Mouse (Mus musculus) heart, adult 2 months (tissue): ENCODE results near the gene Cep89. TPM values are rescaled to one million over a fixed set of nuclear protein-coding genes. Genes with fewer than 3 reads are reported as not detected.

ENCODE experiments used
- DNase-seq, 2 experiments: peaks; one replicate each; pipeline ENCODE4 v3.0.0; 2021
- H3K27ac ChIP-seq: fragments of 200-600 bp; 2 replicates; pipeline ENCODE4 v1.8.1; 2022
- H3K27me3 ChIP-seq: fragments of 200-500 bp; 2 replicates; pipeline ENCODE4 v1.6.1; 2012; ENCODE audit warnings: mild to moderate bottlenecking, low read length, inconsistent platforms, mixed read lengths; ENCODE audit not compliant: control insufficient read depth, insufficient read depth
- H3K36me3 ChIP-seq: fragments of 200-500 bp; 2 replicates; pipeline ENCODE4 v1.6.1; 2012; ENCODE audit warnings: low read length, inconsistent platforms; ENCODE audit not compliant: control insufficient read depth, insufficient read depth
- H3K4me1 ChIP-seq: fragments of 200-500 bp; 2 replicates; pipeline ENCODE4 v1.6.1; 2011; ENCODE audit warnings: low read length; ENCODE audit not compliant: control insufficient read depth, insufficient read depth
- H3K4me3 ChIP-seq: fragments of 200-600 bp; 2 replicates; pipeline ENCODE4 v1.8.1; 2022
- H3K79me2 ChIP-seq: fragments of 200-500 bp; replicated peaks from 2 replicates; pipeline ENCODE4 v1.6.1; 2012; ENCODE audit warnings: mild to moderate bottlenecking, inconsistent platforms, low read length, moderate library complexity, mixed read lengths; ENCODE audit not compliant: control insufficient read depth, insufficient read depth
- H3K9ac ChIP-seq: fragments of 200-500 bp; 2 replicates; pipeline ENCODE4 v1.6.1; 2012; ENCODE audit warnings: low read depth, mild to moderate bottlenecking, control low read depth, inconsistent platforms, low read length, mixed read lengths
- CTCF ChIP-seq: fragments of 200-600 bp; IDR thresholded peaks from 2 replicates; pipeline ENCODE4 v1.8.1; 2022; ENCODE audit warnings: antibody characterized with exemption, mild to moderate bottlenecking, moderate library complexity
- EP300 ChIP-seq: fragments of 200-500 bp; IDR thresholded peaks from 2 replicates; pipeline ENCODE4 v1.6.1; 2011; ENCODE audit warnings: low read depth, low read length, control low read depth; ENCODE audit not compliant: insufficient read depth
- POLR2A ChIP-seq: fragments of 200-500 bp; IDR thresholded peaks from 2 replicates; pipeline ENCODE4 v1.6.1; 2011; ENCODE audit warnings: mild to moderate bottlenecking, low read depth, low read length, control low read depth; ENCODE audit not compliant: insufficient read depth
- WGBS: fragments of 180-500 bp; shearing (Covaris S2); methylation state at CpG from one replicate; pipeline ENCODE4 v1.1.7; 2018; 5-methylcytosine and 5-hydroxymethylcytosine counted together
- intact Hi-C: fragments of 180-260 bp; cut with DNase I; formaldehyde crosslinking; loops from one replicate; pipeline ENCODE4 v1.15.1; 2025
- polyA plus RNA-seq: library from polyadenylated mRNA; depleted of rRNA; stranded (reverse); fragments of >200 nt; gene quantifications from 2 replicates; pipeline ENCODE4 v1.2.3, GENCODE M21; 2012; rRNA removed
- total RNA-seq, 2 experiments: library from RNA; stranded (reverse); gene quantifications; 2 replicates each; pipeline ENCODE4 v1.2.3; 2021

Gene Cep89
- total and polyA plus RNA-seq, 3 experiments, result 12.6 to 17.4 (median 13.9) TPM

DNA sequence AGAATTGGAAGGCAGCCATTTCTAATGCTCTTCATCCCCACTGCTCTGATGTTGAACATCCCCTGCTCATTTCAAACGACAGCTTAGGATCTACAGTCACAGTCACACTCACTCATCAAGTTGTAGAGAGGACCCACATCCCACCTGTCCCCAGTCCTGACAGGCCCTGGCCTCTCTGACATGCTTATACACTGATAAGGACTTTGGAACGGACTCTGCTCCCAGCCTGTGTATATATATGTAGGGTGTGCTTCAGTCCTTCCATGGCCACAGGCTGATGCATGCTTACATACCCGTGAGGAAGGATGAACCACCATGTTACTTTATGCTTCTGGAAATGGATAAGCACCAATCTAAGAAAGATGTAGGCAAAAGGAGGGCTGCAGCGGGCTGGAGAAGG is 64.1 kb downstream of the Cep89 start:
- intact Hi-C loops, result no loop called here
- DNase-seq, result no peak
- 60% methylated on average over 4 of the region's 4 CpGs for WGBS

GRCm38 (mm10) chr7:35465027-35465426 is 68.2 kb downstream of the Cep89 start:
- TF ChIP-seq EP300 (no peak), POLR2A (no peak), CTCF (no peak)

More for the DNA sequence above, 64.1 kb downstream of the Cep89 start:
- no peaks in the 10 kb centered on the region for H3K36me3 ChIP-seq
- H3K4me1 ChIP-seq, result no peaks in the 10 kb centered on the region
- TF ChIP-seq EP300 (no peak), CTCF (no peak), POLR2A (no peak)
- no peak overlapping the region for H3K9ac ChIP-seq
- H3K27ac ChIP-seq, result no peak overlapping the region
- no peaks in the 10 kb centered on the region for H3K79me2 ChIP-seq
- no peaks in the 10 kb centered on the region for H3K27me3 ChIP-seq
- H3K4me3 ChIP-seq, result no peak overlapping the region

DNA sequence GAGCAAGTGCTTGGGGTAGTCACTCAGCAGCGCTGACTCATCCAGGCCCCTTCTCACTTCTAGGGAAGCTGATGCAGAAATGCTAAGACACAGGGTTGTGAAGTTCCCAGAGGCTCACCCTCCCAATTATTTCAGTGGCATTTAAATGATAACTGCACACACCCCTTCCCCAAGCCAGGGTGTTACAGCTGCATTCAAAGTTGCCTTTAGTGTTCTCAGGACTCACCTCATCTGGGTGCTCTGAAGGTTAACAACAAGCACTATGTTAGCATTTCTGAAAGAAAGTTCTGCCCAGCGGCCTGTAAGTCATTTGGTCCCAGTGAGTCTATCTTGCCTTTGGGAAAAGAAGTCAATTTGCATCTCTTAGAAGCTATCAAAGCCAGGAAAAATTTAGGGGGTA is 71.0 kb downstream of the Cep89 start:
- intact Hi-C loops, result no loop called here
- H3K9ac ChIP-seq, result no peak overlapping the region
- H3K4me3 ChIP-seq, result no peak overlapping the region
- H3K79me2 ChIP-seq, result no peaks in the 10 kb centered on the region
- H3K4me1 ChIP-seq, result no peaks in the 10 kb centered on the region
- H3K36me3 ChIP-seq, result no peaks in the 10 kb centered on the region
- no peak for DNase-seq
- H3K27me3 ChIP-seq, result no peaks in the 10 kb centered on the region
- no peak overlapping the region for H3K27ac ChIP-seq
- TF ChIP-seq POLR2A (no peak), EP300 (no peak), CTCF (no peak)
- 72% methylated on average over 2 of the region's 2 CpGs for WGBS

More at GRCm38 (mm10) chr7:35465027-35465426, 68.2 kb downstream of the Cep89 start:
- no peak overlapping the region for H3K9ac ChIP-seq
- 84% methylated on average over 5 of the region's 5 CpGs for WGBS
- intact Hi-C loops, result no loop called here
- no peak overlapping the region for H3K27ac ChIP-seq
- no peaks in the 10 kb centered on the region for H3K79me2 ChIP-seq
- no peaks in the 10 kb centered on the region for H3K4me1 ChIP-seq
- no peaks in the 10 kb centered on the region for H3K36me3 ChIP-seq
- no peak overlapping the region for H3K4me3 ChIP-seq
- H3K27me3 ChIP-seq, result no peaks in the 10 kb centered on the region
- no peak for DNase-seq

DNA sequence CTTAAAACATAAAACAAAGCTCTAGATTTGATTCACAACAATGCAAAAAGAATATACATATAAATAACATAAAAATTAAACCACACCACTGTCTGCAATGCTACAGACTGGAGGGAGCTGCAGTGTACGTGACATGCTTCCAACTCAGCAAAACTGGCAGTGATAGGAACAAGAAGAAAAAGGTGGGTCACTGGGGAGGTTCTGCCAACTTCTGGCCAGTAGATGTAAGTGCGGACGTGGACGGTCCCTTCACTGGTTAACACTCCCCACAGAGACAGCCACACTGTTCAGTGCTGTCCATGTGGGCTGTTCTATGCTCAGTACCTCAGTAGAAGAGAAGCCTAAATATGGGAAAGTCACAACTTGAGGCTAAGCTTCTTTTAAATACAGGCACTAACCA is 74.0 kb downstream of the Cep89 start:
- no peak overlapping the region for H3K9ac ChIP-seq

GRCm38 (mm10) chr7:35476457-35476856 is 79.6 kb downstream of the Cep89 start:
- 67% methylated on average over 2 of the region's 2 CpGs for WGBS
- DNase-seq, result no peak
- no peaks in the 10 kb centered on the region for H3K36me3 ChIP-seq
- H3K27ac ChIP-seq, result no peak overlapping the region
- H3K27me3 ChIP-seq, result no peaks in the 10 kb centered on the region
- H3K4me1 ChIP-seq, result no peaks in the 10 kb centered on the region
- no peak overlapping the region for H3K4me3 ChIP-seq
- TF ChIP-seq POLR2A (no peak), EP300 (no peak), CTCF (no peak)
- no peak overlapping the region for H3K9ac ChIP-seq
- intact Hi-C loops, result no loop called here
- H3K79me2 ChIP-seq, result no peaks in the 10 kb centered on the region

More for the DNA sequence above, 74.0 kb downstream of the Cep89 start:
- intact Hi-C loops, result no loop called here
- H3K27ac ChIP-seq, result no peak overlapping the region
- TF ChIP-seq EP300 (no peak), CTCF (no peak), POLR2A (no peak)
- no peak overlapping the region for H3K4me3 ChIP-seq
- no peaks in the 10 kb centered on the region for H3K36me3 ChIP-seq
- H3K4me1 ChIP-seq, result no peaks in the 10 kb centered on the region
- no peak for DNase-seq
- H3K27me3 ChIP-seq, result no peaks in the 10 kb centered on the region
- WGBS, result 44% methylated on average over 4 of the region's 4 CpGs
- no peaks in the 10 kb centered on the region for H3K79me2 ChIP-seq

GRCm38 (mm10) chr7:35485126-35485525 is 88.3 kb downstream of the Cep89 start:
- Histone ChIP-seq H3K27me3 (no peaks in the 10 kb centered on the region), H3K79me2 (no peaks in the 10 kb centered on the region), H3K9ac (no peak overlapping the region), H3K27ac (no peak overlapping the region), H3K4me1 (no peaks in the 10 kb centered on the region; the same call in 1 of the 2 replicates), H3K4me3 (no peak overlapping the region), H3K36me3 (no peaks in the 10 kb centered on the region)
- TF ChIP-seq POLR2A (no peak), CTCF (no peak), EP300 (no peak)
- intact Hi-C loops, result no loop called here
- WGBS, result 40% methylated on average over 2 of the region's 2 CpGs
- DNase-seq, result no peak

GRCm38 (mm10) chr7:35486553-35486952 is 89.7 kb downstream of the Cep89 start:
- 73% methylated on average over 8 of the region's 8 CpGs for WGBS
- Histone ChIP-seq H3K79me2 (no peaks in the 10 kb centered on the region), H3K36me3 (no peaks in the 10 kb centered on the region), H3K4me3 (no peak overlapping the region), H3K4me1 (no peaks in the 10 kb centered on the region; the same call in 1 of the 2 replicates), H3K27ac (no peak overlapping the region), H3K27me3 (no peaks in the 10 kb centered on the region), H3K9ac (no peak overlapping the region)
- no peak for TF ChIP-seq EP300
- TF ChIP-seq POLR2A, result no peak
- TF ChIP-seq CTCF, result no peak
- DNase-seq, result no peak
- intact Hi-C loops, result no loop called here

Other genes with a start within 250 kb of the Cep89 start
- under 1 TPM; 0.60 to 0.77 TPM for gene Slc7a10, start 210.7 kb upstream of the Cep89 start, total RNA-seq
- gene Slc7a10, start 210.7 kb upstream of the Cep89 start, polyA plus RNA-seq, result 1.5 and 2.9 TPM in 2 replicates
- gene Lrp3, start 181.5 kb upstream of the Cep89 start, total RNA-seq, result 1 to 10 TPM; 6.7 to 7.4 TPM
- gene Lrp3, start 181.5 kb upstream of the Cep89 start, polyA plus RNA-seq, result 9.4 and 10.7 TPM in 2 replicates
- 10 to 100 TPM; 11.6 to 12.5 TPM for gene Gpatch1, start 78.6 kb upstream of the Cep89 start, total RNA-seq
- gene Gpatch1, start 78.6 kb upstream of the Cep89 start, polyA plus RNA-seq, result 3.9 and 5.3 TPM in 2 replicates
- 1 to 10 TPM; 3.1 to 4.2 TPM for gene Rhpn2, start 62.9 kb upstream of the Cep89 start, total RNA-seq
- 3.0 and 4.3 TPM in 2 replicates for gene Rhpn2, start 62.9 kb upstream of the Cep89 start, polyA plus RNA-seq
- 1 to 10 TPM; 1.9 to 2.3 TPM for gene Faap24, start 199 bp upstream of the Cep89 start, total RNA-seq
- 1.2 and 1.4 TPM in 2 replicates for gene Faap24, start 199 bp upstream of the Cep89 start, polyA plus RNA-seq
- not detected for gene Slc7a9, start 51.8 kb downstream of the Cep89 start, total RNA-seq
- gene Slc7a9, start 51.8 kb downstream of the Cep89 start, polyA plus RNA-seq, result not detected in 2 replicates
- under 1 TPM in 1 of 2 experiments, not detected in 1; 0.27 TPM for gene Tdrd12, start 140.7 kb downstream of the Cep89 start, total RNA-seq
- not detected in 2 replicates for gene Tdrd12, start 140.7 kb downstream of the Cep89 start, polyA plus RNA-seq
- 10 to 100 TPM; 63.9 to 73.5 TPM for gene Nudt19, start 159.3 kb downstream of the Cep89 start, total RNA-seq
- gene Nudt19, start 159.3 kb downstream of the Cep89 start, polyA plus RNA-seq, result 44.1 and 59.6 TPM in 2 replicates
- under 1 TPM; 0.05 TPM for gene Rgs9bp, start 188.5 kb downstream of the Cep89 start, total RNA-seq
- gene Rgs9bp, start 188.5 kb downstream of the Cep89 start, polyA plus RNA-seq, result 0.06 TPM in 1 of 2 replicates, not detected in the other
- gene Ankrd27, start 189.2 kb downstream of the Cep89 start, total RNA-seq, result 10 to 100 TPM; 12.5 to 13.7 TPM
- gene Ankrd27, start 189.2 kb downstream of the Cep89 start, polyA plus RNA-seq, result 10.6 and 13.2 TPM in 2 replicates